Mouse (Mus musculus) liver, embryonic 11.5 days (tissue): Measurements from ENCODE around the gene Enox1. TPM values are rescaled to one million over a fixed set of nuclear protein-coding genes. Genes with fewer than 3 reads are reported as not detected.
"Not testable (repeated sequence)": the region's sequence is repeated elsewhere in the genome, so short reads cannot be mapped to it uniquely, and the experiment has no call there.

Source experiments
- ATAC-seq: fragments of 200-750 bp; cut with Nextera tagmentation; replicated peaks from 2 replicates; pipeline ENCODE4 v1.8.0; 2017; ENCODE audit warnings: moderate number of reproducible peaks, mild to moderate bottlenecking, moderate TSS enrichment, moderate library complexity; ENCODE audit not compliant: low FRiP score
- DNase-seq: peaks from one replicate; pipeline ENCODE4 v3.0.0-alpha.2; 2017; ENCODE audit warnings: low spot score
- H3K27ac ChIP-seq: fragments of 300-500 bp; sonication (generic); 2 replicates; pipeline ENCODE4 v1.5.1; 2014; ENCODE audit warnings: mild to moderate bottlenecking, low read depth, low read length, control low read depth
- H3K27me3 ChIP-seq: fragments of 300-500 bp; sonication (generic); replicated peaks from 2 replicates; pipeline ENCODE4 v1.6.1; 2014; ENCODE audit warnings: low read length, mixed read lengths; ENCODE audit not compliant: control insufficient read depth, insufficient read depth
- H3K36me3 ChIP-seq: fragments of 300-500 bp; sonication (generic); 2 replicates; pipeline ENCODE4 v1.6.1; 2014; ENCODE audit warnings: mild to moderate bottlenecking, low read length, moderate library complexity, mixed read lengths; ENCODE audit not compliant: control insufficient read depth, insufficient read depth
- H3K4me1 ChIP-seq: fragments of 300-500 bp; sonication (generic); replicated peaks from 2 replicates; pipeline ENCODE4 v1.6.1; 2014; ENCODE audit warnings: low read length, mixed read lengths; ENCODE audit not compliant: control insufficient read depth, insufficient read depth
- H3K4me2 ChIP-seq: fragments of 300-500 bp; sonication (generic); 2 replicates; pipeline ENCODE4 v1.6.1; 2014; ENCODE audit warnings: mild to moderate bottlenecking, control low read depth, moderate library complexity
- H3K4me3 ChIP-seq: fragments of 300-500 bp; sonication (generic); 2 replicates; pipeline ENCODE4 v1.5.1; 2014; ENCODE audit warnings: low read depth, low read length, control low read depth
- H3K9ac ChIP-seq: fragments of 300-500 bp; sonication (generic); 2 replicates; pipeline ENCODE4 v1.6.1; 2014; ENCODE audit warnings: low read depth, low read length, control low read depth
- H3K9me3 ChIP-seq: fragments of 300-500 bp; sonication (generic); 2 replicates; pipeline ENCODE4 v1.6.1; 2016; ENCODE audit warnings: low read length, inconsistent platforms, mixed read lengths; ENCODE audit not compliant: control insufficient read depth
- WGBS: fragments of 180-500 bp; shearing (Covaris S2); extraction: QIAGEN DNeasy Blood & Tissue Kit; methylation state at CpG from one replicate; pipeline ENCODE4 v1.1.7; 2014; 5-methylcytosine and 5-hydroxymethylcytosine counted together
- polyA plus RNA-seq: library from polyadenylated mRNA; unstranded; fragments of >200 nt; fragmentation: Nextera tagmentation; extraction: Ambion mirVana; gene quantifications from 2 replicates; pipeline ENCODE4 v1.2.1, GENCODE M21; 2014

Enox1 gene
- polyA plus RNA-seq, result 0.92 and 1.7 TPM in 2 replicates

DNA sequence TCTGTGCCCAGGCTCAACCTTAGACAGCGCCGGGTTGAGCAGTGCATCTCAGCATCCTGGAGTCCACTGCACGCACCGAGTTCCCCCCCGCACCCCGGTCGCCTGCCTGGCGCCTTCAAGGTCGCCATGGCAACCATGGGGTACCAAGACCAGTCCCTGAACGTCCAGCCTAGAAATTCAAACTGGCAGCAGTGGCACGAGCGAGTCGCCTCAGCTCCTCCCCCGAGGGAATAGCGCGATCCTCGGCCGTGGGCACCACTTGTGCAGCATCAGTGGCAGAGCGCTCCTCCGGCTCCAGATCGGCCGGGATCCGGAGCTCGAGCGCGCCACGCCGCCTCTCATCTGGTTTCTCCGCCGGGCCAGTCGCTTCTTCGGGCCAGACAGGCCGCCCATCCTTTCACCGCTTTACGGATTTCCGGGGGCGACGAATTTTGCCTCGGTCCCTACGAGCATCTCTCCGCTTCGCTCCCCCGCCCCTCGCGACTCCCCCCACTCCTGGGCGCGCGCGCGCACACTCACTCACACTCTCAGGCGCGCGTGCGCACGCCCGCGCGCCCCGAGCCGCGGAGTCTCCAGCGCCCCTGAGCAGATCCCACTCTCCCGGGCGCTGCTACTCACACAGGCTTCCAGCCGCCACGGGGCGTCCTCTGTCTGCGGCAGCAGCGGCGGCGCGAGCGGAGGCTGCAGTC, at the start of gene Enox1:
TSS of gene Enox1 (plus strand) at position 542 of the 689 bp plus-strand sequence.
- Histone ChIP-seq H3K27ac (no peak within 1 kb of the TSS), H3K4me2 (peak within 1 kb of the TSS; percentile 76), H3K4me1 (no peaks in the 10 kb centered on the region), H3K36me3 (no peaks in the 10 kb centered on the region), H3K27me3 (peaks cover 42% of the 10 kb centered on the region), H3K9ac (0 out of 2 replicates have a peak within 1 kb of the TSS, but pooled peaks have one; percentile 17), H3K4me3 (peak within 1 kb of the TSS; percentile 53), H3K9me3 (no peaks in the 10 kb centered on the region)
- ATAC-seq (peak; percentile 39), DNase-seq (peak; percentile 67)
- 1% methylated on average over 73 of the region's 73 CpGs for WGBS

DNA sequence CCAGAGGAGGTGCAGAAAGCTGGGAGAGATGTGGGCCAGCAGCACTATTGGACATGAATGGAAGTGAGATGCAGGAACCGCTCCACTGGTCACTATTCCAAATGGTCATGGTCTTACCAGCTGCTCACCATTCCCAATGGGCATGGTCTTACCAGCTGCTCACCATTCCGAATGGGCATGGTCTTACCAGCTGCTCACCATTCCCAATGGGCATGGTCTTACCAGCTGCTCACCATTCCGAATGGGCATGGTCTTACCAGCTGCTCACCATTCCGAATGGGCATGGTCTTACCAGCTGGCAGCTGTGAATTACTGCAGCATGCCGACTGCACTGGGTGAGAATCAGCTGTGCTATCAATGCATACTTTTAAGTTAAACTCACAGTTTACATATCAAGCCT, 45.9 kb upstream of the Enox1 start:
- H3K9ac ChIP-seq, H3K27me3 ChIP-seq, H3K4me2 ChIP-seq, H3K4me3 ChIP-seq, H3K4me1 ChIP-seq, DNase-seq, H3K27ac ChIP-seq, H3K36me3 ChIP-seq, H3K9me3 ChIP-seq, ATAC-seq: not testable (repeated sequence)
- 79% methylated on average over 5 of the region's 5 CpGs for WGBS

DNA sequence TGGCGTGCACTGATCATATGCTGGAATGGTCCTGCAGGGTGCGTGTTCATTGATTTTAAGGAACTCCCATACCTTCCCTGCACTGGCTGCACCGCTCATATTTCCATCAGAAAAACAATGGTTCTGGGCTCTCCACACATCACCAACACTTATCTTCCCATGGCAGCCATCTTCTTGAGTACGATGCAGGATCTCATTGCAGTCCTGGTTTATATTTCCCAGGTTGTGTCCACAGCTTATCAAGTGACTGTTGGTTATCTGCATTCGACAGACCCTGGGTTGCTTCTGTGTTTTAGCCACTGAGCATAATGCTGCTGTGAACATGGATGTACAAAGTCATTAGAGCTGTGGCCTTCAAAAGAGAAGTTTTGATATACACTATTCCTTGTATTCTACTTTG, 26.0 kb upstream of the Enox1 start:
- Histone ChIP-seq H3K4me3 (no peak overlapping the region), H3K4me2 (no peak overlapping the region), H3K9ac (no peak overlapping the region), H3K9me3 (no peaks in the 10 kb centered on the region), H3K36me3 (no peaks in the 10 kb centered on the region), H3K27me3 (no peaks in the 10 kb centered on the region), H3K27ac (no peak overlapping the region), H3K4me1 (no peaks in the 10 kb centered on the region)
- ATAC-seq, result peak; percentile 66; the same call in 1 of the 2 replicates
- WGBS, result 75% methylated on average over 5 of the region's 5 CpGs
- no peak for DNase-seq

DNA sequence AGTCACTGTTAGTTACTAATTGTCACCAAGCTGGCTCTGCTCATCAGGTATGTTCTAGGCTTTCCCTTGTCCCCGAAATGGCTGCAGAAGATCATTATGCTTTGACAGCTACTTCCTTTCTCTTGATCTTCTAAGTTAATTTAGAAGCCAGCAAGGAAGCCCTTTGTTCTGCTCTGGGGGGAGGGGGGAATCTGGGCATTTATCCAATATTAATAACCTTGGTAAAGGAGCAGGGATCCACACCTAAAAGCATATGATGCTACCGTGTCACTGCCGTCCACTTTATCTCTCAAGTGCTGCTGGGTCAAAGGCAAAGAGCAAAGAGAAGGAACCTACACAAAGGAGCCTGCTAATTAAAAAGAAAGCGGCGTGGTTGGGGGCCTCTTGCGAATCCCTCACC, 19.6 kb upstream of the Enox1 start:
- no peak for DNase-seq
- Histone ChIP-seq H3K4me1 (no peaks in the 10 kb centered on the region), H3K4me3 (no peak overlapping the region), H3K27ac (no peak overlapping the region), H3K36me3 (no peaks in the 10 kb centered on the region), H3K4me2 (no peak overlapping the region), H3K9me3 (no peaks in the 10 kb centered on the region), H3K9ac (no peak overlapping the region), H3K27me3 (no peaks in the 10 kb centered on the region)
- 64% methylated on average over 6 of the region's 6 CpGs for WGBS
- no peak for ATAC-seq

DNA sequence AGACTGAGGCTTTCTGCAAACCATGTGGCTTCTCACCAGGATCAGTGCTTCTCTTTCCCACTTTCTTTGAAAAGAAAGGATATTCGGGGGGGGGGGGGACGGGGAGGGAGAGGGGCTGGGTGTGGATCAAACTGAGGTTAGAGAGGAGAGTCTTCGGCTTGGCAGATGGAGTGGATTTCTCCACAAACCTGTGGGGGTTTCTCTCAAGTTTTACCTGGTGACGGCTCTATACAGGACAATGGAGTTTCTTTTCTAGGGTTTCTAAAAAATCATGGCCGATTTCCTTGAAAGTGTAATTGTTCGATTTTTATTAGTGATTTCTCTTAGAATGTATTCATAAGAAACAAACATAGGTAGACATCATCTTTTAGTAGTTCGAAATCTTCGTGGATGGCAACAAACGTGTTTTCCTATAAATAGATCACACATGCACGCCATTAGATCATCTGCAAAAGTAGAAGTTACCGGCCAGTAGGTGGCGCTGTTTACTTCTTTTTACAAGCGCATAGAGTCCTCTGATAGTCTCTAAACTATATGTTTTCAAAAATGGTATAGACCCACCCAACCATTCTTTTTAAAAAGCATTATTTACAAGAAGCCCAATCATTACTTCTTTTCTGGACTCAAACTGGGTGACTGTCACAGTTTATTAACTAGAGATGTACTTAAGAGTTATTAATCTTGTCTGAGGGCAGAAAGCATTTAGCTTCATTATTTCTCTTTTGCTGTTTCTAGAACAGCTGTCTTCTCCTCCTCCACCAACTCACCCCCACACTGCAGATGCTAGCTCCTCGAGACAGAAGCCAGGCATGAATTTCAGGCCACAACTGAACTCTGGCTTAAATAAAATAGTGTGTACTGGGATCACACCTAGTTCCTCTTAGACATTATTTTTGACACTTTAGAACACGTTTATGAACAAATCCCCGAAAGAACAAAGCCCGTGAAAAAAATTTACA, 15.0 kb upstream of the Enox1 start:
- Histone ChIP-seq H3K9me3 (no peaks in the 10 kb centered on the region), H3K4me2 (no peak overlapping the region), H3K4me1 (no peaks in the 10 kb centered on the region), H3K27ac (no peak overlapping the region), H3K9ac (no peak overlapping the region), H3K27me3 (no peaks in the 10 kb centered on the region), H3K36me3 (no peaks in the 10 kb centered on the region), H3K4me3 (no peak overlapping the region)
- ATAC-seq (peak; percentile 53; the same call in 1 of the 2 replicates), DNase-seq (peak; percentile 55)
- WGBS, result 28% methylated on average over 16 of the region's 17 CpGs

DNA sequence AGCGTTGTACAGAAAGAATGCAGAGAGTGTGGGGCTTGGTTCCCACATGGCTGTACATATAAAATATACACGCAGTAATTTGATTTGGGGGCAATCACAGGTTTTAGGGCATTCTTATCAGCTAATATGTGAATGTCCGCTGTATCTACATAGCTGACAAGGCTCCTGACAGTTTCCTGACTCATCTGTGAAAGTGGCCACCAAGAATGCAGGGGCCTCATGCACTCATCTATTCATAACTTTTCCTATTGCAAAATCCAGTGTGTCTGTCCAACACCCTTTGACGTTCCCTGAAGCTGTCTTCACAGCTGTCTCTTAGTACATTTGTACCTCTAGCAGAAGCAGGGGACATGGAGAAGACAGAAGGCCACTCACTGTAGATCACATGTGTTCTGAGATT, 11.5 kb upstream of the Enox1 start:
- Histone ChIP-seq H3K9ac (no peak overlapping the region), H3K4me2 (no peak overlapping the region), H3K27ac (no peak overlapping the region), H3K4me1 (no peaks in the 10 kb centered on the region), H3K4me3 (no peak overlapping the region), H3K36me3 (no peaks in the 10 kb centered on the region), H3K9me3 (no peaks in the 10 kb centered on the region), H3K27me3 (no peaks in the 10 kb centered on the region)
- DNase-seq (no peak), ATAC-seq (no peak)
- WGBS, result 50% methylated on average over 4 of the region's 4 CpGs

DNA sequence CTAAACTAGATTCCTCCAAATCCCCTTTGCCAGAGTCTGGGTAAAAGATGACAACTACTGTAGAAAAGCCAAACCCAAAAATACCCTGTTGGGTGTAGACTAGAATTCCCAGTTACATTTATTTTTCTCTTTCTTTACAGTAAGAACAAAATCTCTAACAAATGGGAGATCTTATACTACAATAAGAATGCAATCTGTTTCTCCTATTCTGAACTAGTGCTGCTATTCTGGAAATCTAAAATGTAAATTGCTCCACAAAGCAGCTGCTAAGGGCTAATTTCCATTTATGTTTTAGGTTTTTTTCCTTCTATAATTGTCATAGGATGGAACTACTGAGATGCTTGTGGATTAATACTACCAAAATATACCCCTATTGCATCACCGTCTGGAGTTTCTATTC, 8.9 kb upstream of the Enox1 start:
- ATAC-seq (no peak), DNase-seq (no peak)
- Histone ChIP-seq H3K9me3 (no peaks in the 10 kb centered on the region), H3K4me3 (no peak overlapping the region), H3K36me3 (no peaks in the 10 kb centered on the region), H3K4me1 (no peaks in the 10 kb centered on the region), H3K9ac (no peak overlapping the region), H3K27ac (no peak overlapping the region), H3K4me2 (no peak overlapping the region), H3K27me3 (no peaks in the 10 kb centered on the region)
- 93% methylated on average over 1 of the region's 1 CpGs for WGBS

DNA sequence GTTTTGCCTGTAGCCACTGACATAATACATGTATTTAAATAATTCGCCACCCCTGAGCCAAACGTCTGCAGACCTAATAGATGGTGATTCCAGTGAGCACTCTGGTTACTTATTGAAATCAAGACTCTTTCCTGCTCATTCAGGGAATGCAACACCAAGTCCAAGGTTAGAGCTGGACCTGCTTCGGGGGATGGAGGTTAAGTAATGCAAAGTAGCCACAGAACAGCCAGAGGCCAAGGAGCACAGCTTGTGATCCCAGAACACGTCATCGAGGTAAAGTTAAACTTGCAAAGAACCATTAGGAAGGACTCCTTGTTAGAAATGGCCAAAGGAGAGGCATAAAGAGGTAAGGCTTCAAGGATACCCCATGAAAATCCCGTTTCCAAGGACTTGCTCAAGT, 6.0 kb upstream of the Enox1 start:
- ATAC-seq (no peak), DNase-seq (no peak)
- Histone ChIP-seq H3K9ac (no peak overlapping the region), H3K4me2 (no peak overlapping the region), H3K4me1 (no peaks in the 10 kb centered on the region), H3K27me3 (peaks cover 9% of the 10 kb centered on the region), H3K9me3 (no peaks in the 10 kb centered on the region), H3K36me3 (no peaks in the 10 kb centered on the region), H3K4me3 (no peak overlapping the region), H3K27ac (no peak overlapping the region)
- 77% methylated on average over 6 of the region's 6 CpGs for WGBS
